Mouse (Mus musculus) neural tube, embryonic 11.5 days (tissue): ENCODE results near the gene Dntt. TPM values are rescaled to one million over a fixed set of nuclear protein-coding genes. Genes with fewer than 3 reads are reported as not detected.

Experiments used
- ATAC-seq: fragments of 200-750 bp; cut with Nextera tagmentation; 2 replicates; pipeline ENCODE4 v1.8.0; 2017; ENCODE audit warnings: moderate number of reproducible peaks, mild to moderate bottlenecking, moderate TSS enrichment, moderate library complexity; ENCODE audit not compliant: insufficient read depth, low FRiP score, low TSS enrichment
- DNase-seq: peaks from one replicate; pipeline ENCODE4 v3.0.0-alpha.2; 2015; ENCODE audit warnings: low spot score
- H3K27ac ChIP-seq: fragments of 300-500 bp; sonication (generic); 2 replicates; pipeline ENCODE4 v1.5.1; 2014; ENCODE audit warnings: low read depth, mild to moderate bottlenecking, low read length
- H3K27me3 ChIP-seq: fragments of 300-500 bp; sonication (generic); 2 replicates; pipeline ENCODE4 v1.6.1; 2014; ENCODE audit warnings: mild to moderate bottlenecking, low read length, mixed read lengths; ENCODE audit not compliant: control insufficient read depth, insufficient read depth
- H3K36me3 ChIP-seq: fragments of 300-500 bp; sonication (generic); 2 replicates; pipeline ENCODE4 v1.6.1; 2014; ENCODE audit warnings: mild to moderate bottlenecking, low read length, moderate library complexity, mixed read lengths; ENCODE audit not compliant: control insufficient read depth, insufficient read depth
- H3K4me1 ChIP-seq: fragments of 300-500 bp; sonication (generic); 2 replicates; pipeline ENCODE4 v1.6.1; 2014; ENCODE audit warnings: low read length, mixed read lengths; ENCODE audit not compliant: control insufficient read depth, insufficient read depth
- H3K4me2 ChIP-seq: fragments of 300-500 bp; sonication (generic); 2 replicates; pipeline ENCODE4 v1.6.1; 2014; ENCODE audit warnings: low read depth, mild to moderate bottlenecking, moderate library complexity
- H3K4me3 ChIP-seq: fragments of 300-500 bp; sonication (generic); 2 replicates; pipeline ENCODE4 v1.5.1; 2014; ENCODE audit warnings: low read depth, low read length
- H3K9ac ChIP-seq: fragments of 300-500 bp; sonication (generic); 2 replicates; pipeline ENCODE4 v1.6.1; 2014; ENCODE audit warnings: mild to moderate bottlenecking, low read length
- H3K9me3 ChIP-seq: fragments of 300-500 bp; sonication (generic); 2 replicates; pipeline ENCODE4 v1.6.1; 2016; ENCODE audit warnings: low read length; ENCODE audit not compliant: control insufficient read depth
- WGBS: fragments of 180-500 bp; shearing (Covaris S2); extraction: QIAGEN DNeasy Blood & Tissue Kit; methylation state at CpG from one replicate; pipeline ENCODE4 v1.1.7; 2014; 5-methylcytosine and 5-hydroxymethylcytosine counted together
- polyA plus RNA-seq: library from polyadenylated mRNA; unstranded; fragments of >200 nt; fragmentation: Nextera tagmentation; extraction: Ambion mirVana; gene quantifications from 2 replicates; pipeline ENCODE4 v1.2.1, GENCODE M21; 2014

Dntt gene
- polyA plus RNA-seq, 1 experiment from 2014 or later = 0.17 TPM

DNA sequence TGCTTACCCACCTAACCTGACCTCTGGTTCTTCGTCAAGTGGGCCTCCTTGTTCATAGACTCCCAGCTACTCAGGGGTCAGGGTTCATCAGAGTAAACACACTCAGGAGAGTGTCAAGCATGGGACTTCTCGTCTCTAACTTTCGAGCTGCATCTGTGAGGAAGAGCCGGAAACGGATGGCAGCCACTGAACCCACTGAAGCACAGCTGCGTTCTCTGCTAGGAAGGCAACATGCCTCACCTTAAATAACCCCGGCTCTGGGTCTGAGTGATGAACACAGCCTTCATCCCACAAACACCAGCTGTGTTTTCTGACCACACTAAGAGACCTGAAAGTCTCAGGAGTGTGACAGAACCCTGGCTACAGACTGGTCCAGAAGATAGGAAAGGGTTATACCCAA is 10.0 kb downstream of the Dntt start:
- no peaks in the 10 kb centered on the region for H3K36me3 ChIP-seq
- H3K9me3 ChIP-seq = no peaks in the 10 kb centered on the region; the same call in 1 of the 2 replicates
- H3K4me1 ChIP-seq = no peaks in the 10 kb centered on the region
- 84% methylated on average over 7 of the region's 7 CpGs for WGBS
- H3K4me2 ChIP-seq = no peak overlapping the region
- H3K27ac ChIP-seq = no peak overlapping the region
- H3K9ac ChIP-seq = no peak overlapping the region
- DNase-seq (no peak), ATAC-seq (no peak)
- H3K27me3 ChIP-seq = no peaks in the 10 kb centered on the region
- no peak overlapping the region for H3K4me3 ChIP-seq

DNA sequence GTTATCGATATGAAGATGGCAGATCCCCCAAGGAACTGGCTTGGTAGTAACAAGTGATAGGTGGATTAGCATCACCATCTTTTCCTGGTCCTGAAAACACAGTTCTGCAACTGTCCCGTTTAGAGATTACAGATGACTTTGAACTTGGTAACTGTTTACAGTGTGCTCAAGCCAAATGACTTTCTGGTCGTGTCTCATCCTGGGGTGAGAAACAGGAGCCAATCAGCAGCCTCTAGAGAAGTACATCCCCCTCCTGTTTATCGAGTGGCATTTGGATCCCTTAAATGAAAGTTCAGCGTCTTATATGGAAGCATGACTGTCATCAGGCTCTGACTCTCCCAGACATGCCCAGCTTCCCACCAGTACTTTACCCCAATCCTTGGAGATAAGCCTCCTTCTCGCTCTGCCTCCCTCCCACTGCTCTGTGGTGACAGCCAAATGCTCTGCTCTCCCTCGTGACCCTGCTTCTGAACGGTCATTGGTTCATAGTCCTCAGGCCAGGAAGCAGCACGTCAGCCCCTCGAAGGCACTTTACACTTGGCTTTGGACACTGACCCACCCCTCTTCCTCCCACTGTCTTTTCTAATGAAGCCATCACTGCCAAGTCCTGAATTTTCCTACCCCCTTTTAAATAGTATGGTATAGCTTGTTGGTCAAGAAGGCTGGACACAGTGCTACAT is 16.2 kb downstream of the Dntt start:
- Histone ChIP-seq H3K36me3 (no peaks in the 10 kb centered on the region), H3K9ac (no peak overlapping the region), H3K9me3 (no peaks in the 10 kb centered on the region; the same call in 1 of the 2 replicates), H3K4me2 (no peak overlapping the region), H3K27me3 (no peaks in the 10 kb centered on the region), H3K27ac (no peak overlapping the region), H3K4me1 (no peaks in the 10 kb centered on the region), H3K4me3 (no peak overlapping the region)
- ATAC-seq (no peak), DNase-seq (no peak)
- 66% methylated on average over 10 of the region's 10 CpGs for WGBS

DNA sequence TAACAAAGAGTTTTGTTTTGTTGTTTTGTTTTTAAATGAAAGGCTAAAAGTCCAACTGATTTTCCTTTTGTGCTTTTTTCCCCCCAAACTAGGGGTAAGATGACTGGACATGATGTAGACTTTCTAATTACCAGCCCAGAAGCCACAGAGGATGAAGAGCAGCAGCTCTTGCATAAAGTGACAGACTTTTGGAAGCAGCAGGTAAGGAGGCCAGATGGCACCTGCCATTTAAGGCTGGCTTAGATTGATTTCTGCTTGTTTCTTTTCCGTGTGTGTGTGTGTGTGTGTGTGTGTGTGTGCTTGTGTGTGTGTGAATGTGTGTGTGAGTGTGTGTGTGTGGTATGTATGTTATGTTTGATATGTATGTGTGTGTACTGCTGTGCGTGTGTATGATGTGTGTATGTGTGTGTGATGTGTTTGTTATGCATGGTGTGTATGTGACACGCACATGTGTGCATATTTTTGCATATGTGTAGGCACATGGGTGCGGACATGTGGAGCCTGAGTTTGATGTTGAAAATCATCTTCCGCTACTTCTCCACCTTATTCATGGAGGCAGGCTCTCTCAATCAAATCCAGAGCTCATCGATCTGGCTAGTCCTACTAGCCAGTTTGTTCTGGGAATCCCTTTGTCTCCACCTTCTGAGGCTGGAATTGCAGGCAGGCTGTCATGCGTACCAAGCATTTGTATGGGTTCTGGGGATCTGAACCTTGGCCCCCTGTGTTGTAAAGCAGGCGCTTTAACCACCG is 18.5 kb downstream of the Dntt start:
- Histone ChIP-seq H3K27ac (no peak overlapping the region), H3K4me2 (no peak overlapping the region), H3K9ac (no peak overlapping the region), H3K27me3 (no peaks in the 10 kb centered on the region), H3K36me3 (no peaks in the 10 kb centered on the region), H3K4me3 (no peak overlapping the region), H3K4me1 (no peaks in the 10 kb centered on the region), H3K9me3 (no peaks in the 10 kb centered on the region)
- no peak for ATAC-seq
- DNase-seq = no peak
- WGBS = 85% methylated on average over 9 of the region's 9 CpGs

DNA sequence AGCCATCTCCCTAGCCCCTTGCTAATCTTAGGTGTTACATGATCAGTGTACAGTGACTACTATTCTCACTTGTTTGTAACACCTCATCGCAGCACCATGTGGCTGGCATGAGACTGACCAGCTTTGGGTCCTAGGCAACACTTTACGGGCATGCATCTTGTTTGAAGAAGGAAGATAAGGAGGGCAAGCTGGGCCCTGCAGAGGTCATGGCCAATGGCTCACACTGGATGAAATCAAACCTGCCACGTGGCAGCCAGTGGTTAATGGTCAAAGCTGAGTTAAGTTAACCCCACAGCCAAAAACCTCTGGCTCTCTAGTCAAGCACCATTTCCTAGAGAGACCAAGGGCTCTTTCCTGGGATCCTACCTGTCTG is 19.1 kb downstream of the Dntt start:
- ATAC-seq (no peak), DNase-seq (no peak)
- Histone ChIP-seq H3K27me3 (no peaks in the 10 kb centered on the region), H3K9me3 (no peaks in the 10 kb centered on the region), H3K27ac (no peak overlapping the region), H3K36me3 (no peaks in the 10 kb centered on the region), H3K4me3 (no peak overlapping the region), H3K4me1 (no peaks in the 10 kb centered on the region), H3K4me2 (no peak overlapping the region), H3K9ac (no peak overlapping the region)
- 89% methylated on average over 3 of the region's 3 CpGs for WGBS

DNA sequence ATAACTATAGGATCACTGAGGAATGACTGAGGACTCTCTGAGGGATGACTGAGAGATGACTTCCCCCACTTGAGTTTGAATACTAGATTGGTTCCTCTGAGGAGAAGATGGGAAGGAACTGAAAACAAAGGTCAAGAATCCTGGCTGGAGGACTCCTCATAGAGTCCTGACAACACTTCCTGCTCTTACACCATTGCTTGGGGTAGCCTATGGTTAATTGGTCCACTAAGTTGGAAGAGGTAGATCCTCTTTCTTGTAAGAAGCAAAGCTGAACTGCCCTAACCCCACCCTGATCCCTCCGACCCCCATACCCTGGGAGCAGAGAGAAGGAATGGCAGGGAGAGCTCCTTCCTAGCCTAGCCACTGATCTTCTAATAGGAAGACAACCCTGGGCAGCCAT is 22.6 kb downstream of the Dntt start:
- WGBS = 94% methylated on average over 1 of the region's 1 CpGs
- no peak for ATAC-seq
- H3K4me2 ChIP-seq = no peak overlapping the region

DNA sequence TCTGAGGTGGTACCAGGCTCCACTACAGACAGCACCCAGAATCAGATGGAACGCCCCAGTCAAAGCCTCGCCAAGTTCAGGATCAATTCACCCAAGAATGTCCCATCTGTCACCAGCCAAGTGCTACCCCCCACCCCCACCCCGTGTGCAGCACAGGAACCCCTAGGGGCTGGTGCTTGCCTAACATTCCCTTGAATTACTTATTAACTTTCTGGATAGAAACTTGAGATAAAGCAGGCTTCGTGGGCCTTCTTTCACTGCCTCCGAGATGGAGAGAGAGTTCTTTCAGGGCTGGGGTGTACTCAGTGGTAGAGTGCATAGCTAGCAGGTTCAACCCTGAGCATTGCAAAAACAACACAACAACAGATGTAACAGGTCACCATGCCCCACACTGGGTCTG is 23.2 kb downstream of the Dntt start:
- Histone ChIP-seq H3K27ac (no peak overlapping the region), H3K36me3 (no peaks in the 10 kb centered on the region), H3K9ac (no peak overlapping the region), H3K4me3 (no peak overlapping the region), H3K4me2 (no peak overlapping the region), H3K9me3 (no peaks in the 10 kb centered on the region), H3K4me1 (no peaks in the 10 kb centered on the region), H3K27me3 (no peaks in the 10 kb centered on the region)
- WGBS = 56% methylated on average over 5 of the region's 5 CpGs
- ATAC-seq (no peak), DNase-seq (no peak)

More for the DNA sequence above, 22.6 kb downstream of the Dntt start:
- no peak for DNase-seq
- H3K36me3 ChIP-seq = no peaks in the 10 kb centered on the region
- no peaks in the 10 kb centered on the region for H3K9me3 ChIP-seq
- no peaks in the 10 kb centered on the region for H3K27me3 ChIP-seq
- no peak overlapping the region for H3K9ac ChIP-seq
- H3K4me1 ChIP-seq = no peaks in the 10 kb centered on the region
- H3K4me3 ChIP-seq = no peak overlapping the region
- no peak overlapping the region for H3K27ac ChIP-seq

DNA sequence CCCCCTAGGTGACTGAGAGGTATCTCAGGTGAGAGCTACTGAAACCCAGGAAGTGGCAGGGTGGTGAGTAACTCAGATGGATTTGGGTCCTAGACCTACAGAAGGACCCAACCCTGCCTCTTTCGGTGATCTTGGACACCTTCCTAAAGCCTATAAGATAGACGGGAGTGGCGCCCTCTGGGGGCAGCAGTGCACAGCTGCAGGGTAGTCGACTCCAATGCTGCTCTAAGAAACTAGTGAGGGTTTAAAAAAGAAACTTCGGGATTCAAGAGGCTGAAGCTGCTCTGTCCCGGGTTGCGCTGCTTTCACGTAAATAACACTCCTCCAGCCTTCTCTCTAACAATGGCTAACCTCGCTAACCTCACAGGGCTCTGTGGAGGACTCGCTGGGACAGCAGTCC is 24.5 kb downstream of the Dntt start:
- H3K9ac ChIP-seq = no peak overlapping the region
- ATAC-seq (no peak), DNase-seq (peak; percentile 46)
- no peak overlapping the region for H3K4me2 ChIP-seq
- H3K36me3 ChIP-seq = no peaks in the 10 kb centered on the region
- H3K4me1 ChIP-seq = no peaks in the 10 kb centered on the region
- 37% methylated on average over 10 of the region's 10 CpGs for WGBS
- H3K27me3 ChIP-seq = no peaks in the 10 kb centered on the region
- H3K4me3 ChIP-seq = no peak overlapping the region
- H3K27ac ChIP-seq = no peak overlapping the region
- no peaks in the 10 kb centered on the region for H3K9me3 ChIP-seq

DNA sequence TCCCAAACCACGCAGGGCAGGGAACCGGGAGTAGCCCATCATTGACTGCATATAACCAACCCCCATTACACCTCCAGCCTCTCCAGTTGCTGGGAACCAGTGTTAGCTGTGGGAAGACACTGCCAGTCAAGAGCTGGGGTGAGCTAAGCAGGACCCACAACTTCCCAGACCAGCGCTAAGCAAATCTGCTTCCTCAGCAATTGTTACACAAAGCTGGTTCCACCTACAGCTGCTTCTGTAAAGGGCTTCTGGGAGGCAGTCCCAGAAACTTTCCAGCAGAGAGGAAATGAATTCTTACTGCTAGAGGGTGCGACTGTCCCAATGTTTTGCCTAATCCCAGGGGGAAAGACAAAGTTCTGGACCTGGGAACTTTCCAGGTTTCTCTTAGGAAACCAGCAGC is 25.6 kb downstream of the Dntt start:
- Histone ChIP-seq H3K4me1 (no peaks in the 10 kb centered on the region), H3K4me3 (no peak overlapping the region), H3K36me3 (no peaks in the 10 kb centered on the region), H3K27me3 (no peaks in the 10 kb centered on the region), H3K9ac (no peak overlapping the region), H3K4me2 (no peak overlapping the region), H3K9me3 (no peaks in the 10 kb centered on the region), H3K27ac (no peak overlapping the region)
- 69% methylated on average over 4 of the region's 4 CpGs for WGBS
- ATAC-seq = no peak
- no peak for DNase-seq

DNA sequence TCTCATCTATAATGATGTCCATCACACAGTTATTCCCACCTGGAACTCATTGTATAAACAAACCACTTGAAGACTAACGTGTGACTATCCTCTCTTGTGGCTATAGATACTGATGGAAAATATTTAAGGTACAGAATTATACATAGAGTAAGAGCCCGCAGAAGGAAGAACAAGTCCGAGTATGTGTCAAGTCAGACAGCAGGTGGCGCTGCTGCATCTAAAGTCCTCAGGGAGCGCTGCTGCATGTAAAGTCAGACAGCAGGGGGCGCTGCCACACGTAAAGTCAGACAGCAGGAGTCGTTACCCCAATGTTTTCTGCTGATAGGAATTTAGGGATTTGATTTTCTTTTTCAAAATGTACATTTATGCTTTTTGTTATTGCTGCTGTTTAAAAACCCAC is 42.4 kb downstream of the Dntt start:
- DNase-seq (peak; percentile 89), ATAC-seq (no peak)
- Histone ChIP-seq H3K36me3 (no peaks in the 10 kb centered on the region), H3K27ac (no peak overlapping the region), H3K9ac (no peak overlapping the region), H3K4me3 (no peak overlapping the region), H3K9me3 (no peaks in the 10 kb centered on the region), H3K27me3 (no peaks in the 10 kb centered on the region), H3K4me2 (no peak overlapping the region), H3K4me1 (no peaks in the 10 kb centered on the region)
- 10% methylated on average over 8 of the region's 8 CpGs for WGBS
